Mouse (Mus musculus): ENCODE measurements at regions not wholly inside any gene's neighbourhood (a gene's known extent, or its start where the extent isn't known, plus 50 kb on each side); places are given as distances from the start of the nearest gene placed in this dataset.

GRCm38 (mm10) chr1:108339827-108340226 lies 750.0 kb downstream of the Serpinb8 start:
- DNase-seq (ENCODE audit: low spot score in 2 of 2), result no peak

DNA sequence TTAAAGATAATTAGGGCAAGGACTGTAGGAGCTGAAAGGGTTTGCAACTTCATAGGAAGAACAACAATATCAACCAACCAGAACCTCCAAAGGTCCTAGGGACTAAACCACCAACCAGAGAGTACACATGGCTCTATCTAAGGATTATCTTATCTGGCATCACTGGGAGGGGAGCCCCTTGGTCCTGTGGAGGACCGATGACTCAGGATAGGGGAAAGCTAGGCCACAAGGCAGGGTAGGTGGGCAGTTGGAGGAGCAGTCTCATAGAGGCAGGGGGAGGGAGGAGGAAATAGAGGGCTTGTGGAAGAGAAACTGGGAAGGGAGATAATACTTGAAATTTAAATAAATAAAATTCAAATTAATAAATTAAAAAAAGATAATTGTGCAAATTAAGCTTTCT lies 751.5 kb downstream of the Serpinb8 start:
- DNase-seq (ENCODE audit: low spot score in 2 of 2), result no peak

GRCm38 (mm10) chr1:108363788-108364187 lies 774.0 kb downstream of the Serpinb8 start:
- no peak for DNase-seq (ENCODE audit: low spot score in 2 of 2)

GRCm38 (mm10) chr1:108369904-108370600 lies 780.2 kb downstream of the Serpinb8 start:
- no peak for DNase-seq (ENCODE audit: low spot score in 2 of 2)

DNA sequence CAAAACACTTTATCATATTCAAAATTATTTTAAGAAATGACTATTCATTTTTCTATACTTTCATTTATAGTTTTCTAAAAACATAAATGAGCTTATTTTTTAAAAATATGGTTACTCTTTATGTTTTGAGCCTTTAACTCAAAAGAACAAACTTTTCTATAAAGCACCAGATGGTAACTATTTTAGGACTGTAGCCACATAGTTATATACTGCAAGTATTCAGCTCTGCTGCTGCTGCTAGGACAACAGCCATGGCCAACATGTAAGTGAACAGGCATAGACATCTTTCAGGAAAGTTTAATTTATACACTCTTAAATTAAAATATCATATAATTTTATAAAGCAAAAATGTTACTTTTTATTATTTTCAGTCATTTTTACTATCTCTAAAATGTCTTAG lies 800.1 kb downstream of the Serpinb8 start:
- no peak for DNase-seq (ENCODE audit: low spot score in 2 of 2)

DNA sequence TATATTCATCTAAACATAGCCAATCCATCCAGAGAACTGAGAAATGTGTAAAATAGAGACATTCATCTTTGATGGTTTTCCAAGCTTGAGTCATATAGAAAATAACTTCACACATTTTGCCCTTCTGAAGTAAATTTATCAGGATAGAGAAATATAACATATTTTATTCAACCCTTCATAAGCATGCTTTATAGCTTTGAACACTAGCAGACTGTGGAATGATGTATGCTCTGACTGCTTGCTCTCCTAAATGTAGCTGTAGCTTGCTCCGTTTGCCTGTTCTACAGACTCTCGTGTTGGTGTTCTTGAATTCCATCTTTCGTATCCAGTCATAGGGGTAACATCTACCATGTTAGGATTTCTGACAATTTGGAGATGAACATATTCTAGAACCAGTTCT lies 800.7 kb downstream of the Serpinb8 start:
- no peak for DNase-seq (ENCODE audit: low spot score in 2 of 2)

- DNase-seq (ENCODE audit: low spot score in 2 of 2), result no peak
These were observed 850.0 kb downstream of the Serpinb8 start for GRCm38 (mm10) chr1:108439845-108440244.

- DNase-seq (ENCODE audit: low spot score in 2 of 2), result no peak
These were observed 863.0 kb downstream of the Serpinb8 start for GRCm38 (mm10) chr1:108452776-108453175.

DNA sequence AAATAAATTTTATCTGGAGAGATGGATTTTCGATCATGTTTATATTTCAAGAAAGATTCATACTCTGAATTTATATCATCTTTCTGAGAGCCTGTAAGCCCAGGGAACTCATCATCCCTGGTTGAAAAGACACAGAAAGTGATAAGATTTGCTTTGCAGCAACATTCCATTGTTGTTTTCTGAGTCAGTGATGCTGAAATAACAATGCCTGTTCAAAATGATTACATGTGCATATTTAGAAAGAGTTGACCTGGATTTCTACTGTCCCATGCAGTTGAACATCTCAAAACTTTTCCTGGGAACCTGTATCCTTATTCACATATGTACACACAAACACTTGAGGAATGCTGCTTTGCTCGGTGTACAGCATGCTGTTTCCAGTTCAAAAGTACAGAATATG lies 882.2 kb downstream of the Serpinb8 start:
- DNase-seq (ENCODE audit: low spot score in 2 of 2), result no peak

DNA sequence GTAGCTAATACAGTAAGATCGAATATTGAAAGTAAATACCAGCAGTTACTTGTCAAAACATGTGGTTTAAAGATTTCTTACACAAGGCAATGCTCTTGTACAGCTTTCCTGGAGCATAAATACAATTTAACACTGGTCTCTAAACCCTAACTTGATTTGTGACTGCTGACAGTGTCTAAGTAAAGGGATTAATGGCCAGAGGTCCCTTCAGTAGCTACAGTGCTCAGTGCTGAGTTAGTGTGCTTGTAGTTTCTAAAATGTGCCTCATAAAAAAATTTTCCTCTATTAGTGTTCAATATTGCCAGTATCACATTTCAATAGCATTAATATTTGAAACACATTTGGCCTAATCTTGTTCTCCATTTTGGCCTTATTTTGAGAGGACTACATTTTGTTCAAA lies 909.0 kb downstream of the Serpinb8 start:
- DNase-seq (ENCODE audit: low spot score in 2 of 2), result no peak

GRCm38 (mm10) chr1:108527424-108527823 lies 937.6 kb downstream of the Serpinb8 start:
- peak in 1 of 2 experiments; percentile 10 for DNase-seq (ENCODE audit: low spot score in 2 of 2)

DNA sequence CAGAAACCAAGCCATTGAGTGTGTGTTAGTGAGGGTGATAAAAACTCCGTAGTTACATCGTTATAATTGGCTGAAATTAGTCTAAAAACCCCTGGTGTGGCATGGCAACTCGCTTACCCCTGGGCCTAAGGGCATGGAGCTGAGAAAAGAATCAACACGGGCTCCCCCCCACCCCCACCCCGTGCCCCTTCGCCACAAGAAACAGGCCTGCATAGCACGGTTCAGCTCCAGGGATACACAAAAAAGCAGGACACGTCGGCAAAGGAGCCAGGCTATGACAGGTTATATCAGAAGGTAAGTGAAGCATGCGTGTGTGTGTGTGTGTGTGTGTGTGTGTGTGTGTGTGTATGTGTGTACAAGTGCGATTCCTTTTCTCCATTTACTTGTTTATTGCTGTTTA lies 948.4 kb downstream of the Serpinb8 start:
- no peak for DNase-seq (ENCODE audit: low spot score in 2 of 2)

- DNase-seq (ENCODE audit: low spot score in 2 of 2), result no peak
These were observed 958.9 kb downstream of the Serpinb8 start for GRCm38 (mm10) chr1:108548721-108549120.

GRCm38 (mm10) chr1:108558882-108559281 lies 969.1 kb downstream of the Serpinb8 start:
- DNase-seq (ENCODE audit: low spot score in 2 of 2), result no peak

DNA sequence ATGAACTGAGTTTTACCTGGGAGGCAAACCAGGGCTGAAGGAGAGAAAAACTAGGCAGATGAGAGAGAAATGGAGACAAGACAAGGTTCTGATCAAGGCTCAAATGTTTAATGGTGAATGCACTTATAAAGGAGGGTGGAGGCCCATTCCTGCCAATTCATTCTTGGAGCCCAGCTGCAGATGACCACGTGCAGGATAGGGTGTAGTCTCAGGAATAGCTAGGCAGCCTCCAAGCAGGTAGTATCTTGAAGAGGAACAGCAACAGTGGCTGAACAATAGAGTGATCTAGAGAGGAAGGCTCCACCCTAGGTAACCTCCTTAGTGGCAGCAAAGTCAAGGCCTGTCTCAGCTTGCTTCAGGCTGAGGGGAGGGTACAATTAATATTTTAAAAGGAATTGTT lies 973.2 kb downstream of the Serpinb8 start:
- no peak for DNase-seq (ENCODE audit: low spot score in 2 of 2)

DNA sequence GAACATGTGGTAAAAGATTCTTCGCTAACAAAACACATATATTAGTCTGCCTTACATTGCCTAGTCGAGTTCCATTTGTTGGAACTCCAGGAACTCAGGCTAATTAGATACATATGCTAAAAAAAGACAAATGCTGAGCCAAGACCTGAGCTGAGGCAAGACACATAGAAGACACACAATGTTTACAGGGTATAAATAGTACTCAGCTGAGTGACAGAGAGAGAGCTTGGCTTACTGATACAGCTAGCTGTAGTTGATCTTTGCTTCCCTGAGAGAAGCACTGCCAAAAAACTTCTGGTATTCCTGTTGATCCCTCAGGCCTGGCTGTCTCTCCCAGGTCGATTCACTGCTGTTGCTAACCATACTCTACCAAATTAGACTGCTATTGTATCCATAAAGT lies 982.2 kb downstream of the Serpinb8 start:
- DNase-seq (ENCODE audit: low spot score in 2 of 2), result no peak

DNA sequence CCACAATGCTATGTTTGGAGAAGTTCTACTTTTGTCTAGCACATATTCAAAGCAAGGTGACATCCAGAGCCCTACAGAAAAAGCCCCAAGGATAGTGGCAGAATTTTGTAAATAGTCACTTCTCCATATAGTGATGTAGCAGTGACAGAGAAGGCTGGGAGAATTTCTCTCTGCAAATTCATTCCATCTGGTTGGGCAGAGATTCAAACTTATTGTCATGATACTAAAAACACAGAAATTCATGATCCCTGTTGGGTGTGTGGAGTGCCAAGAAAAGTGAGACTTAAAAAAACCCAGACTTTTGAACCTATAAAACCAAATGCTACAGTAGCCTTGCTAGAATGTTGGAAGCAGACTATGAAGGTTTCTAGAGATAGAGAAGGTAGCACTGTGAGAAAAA lies 983.0 kb downstream of the Serpinb8 start:
- peak in 1 of 2 experiments; percentile 21 for DNase-seq (ENCODE audit: low spot score in 2 of 2)

- no peak for DNase-seq (ENCODE audit: low spot score in 2 of 2)
These were observed 987.0 kb downstream of the Serpinb8 start for GRCm38 (mm10) chr1:108576806-108577205.

GRCm38 (mm10) chr1:108577793-108578192 lies 988.0 kb downstream of the Serpinb8 start:
- no peak for DNase-seq (ENCODE audit: low spot score in 2 of 2)

DNA sequence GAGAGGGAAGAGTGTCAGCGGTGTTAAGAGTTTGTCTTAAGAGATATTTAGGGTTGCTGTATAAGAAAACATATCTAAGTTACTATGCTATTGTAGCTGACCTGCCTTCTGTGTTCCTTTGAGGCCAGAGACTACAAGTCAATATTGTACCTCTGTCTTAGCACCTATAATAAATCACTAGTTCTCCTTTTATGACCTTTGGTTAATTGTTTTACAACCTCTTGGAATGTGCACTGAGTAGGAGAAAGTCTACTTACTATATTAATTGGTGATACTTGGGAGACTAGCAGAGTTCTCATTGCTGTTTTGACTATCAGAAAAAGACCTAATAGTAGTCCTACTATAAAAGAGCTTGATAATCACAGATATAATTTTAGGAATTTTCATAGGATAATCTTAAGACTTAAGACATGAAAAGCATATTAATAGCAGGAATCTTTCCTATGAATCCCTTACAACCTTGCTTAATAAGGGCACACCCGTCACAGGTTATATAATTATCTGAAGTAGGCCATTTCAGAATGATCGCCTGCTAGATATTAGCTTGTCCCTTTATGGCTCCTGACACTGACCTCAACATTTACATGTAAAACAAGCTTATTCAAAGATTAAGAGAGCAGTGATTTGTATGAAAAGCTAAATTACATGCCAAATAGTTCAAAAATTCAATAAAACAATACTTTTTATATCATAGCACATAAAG lies 1003.1 kb downstream of the Serpinb8 start:
- DNase-seq (ENCODE audit: low spot score in 2 of 2), result no peak

DNA sequence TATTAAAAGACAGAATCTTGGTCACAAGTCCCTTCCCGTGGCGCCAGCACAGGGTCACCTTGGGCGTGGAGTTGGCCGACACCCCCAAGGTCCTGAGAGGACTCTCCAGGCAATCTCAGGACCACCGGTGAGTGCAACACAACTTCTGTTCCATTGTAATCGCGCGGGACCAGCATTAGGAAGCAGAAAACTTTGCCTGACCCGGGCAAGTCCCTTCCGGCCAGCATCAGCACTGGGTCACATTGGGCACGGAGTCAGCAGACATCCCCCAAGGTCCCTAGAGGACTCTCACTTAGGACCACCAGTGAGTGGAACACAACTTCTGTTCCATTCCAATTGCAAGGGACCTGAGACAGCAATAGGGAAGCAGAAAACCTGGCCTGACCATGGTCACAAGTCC lies 1007.3 kb downstream of the Serpinb8 start:
- no peak for DNase-seq (ENCODE audit: low spot score in 2 of 2)

Data from layer of hippocampus, adult 18-20 months (tissue).